Mouse (Mus musculus): ENCODE results near the gene Rps26. TPM values are rescaled to one million over a fixed set of nuclear protein-coding genes. Genes with fewer than 3 reads are reported as not detected.

The Rps26 gene
- total RNA-seq (2014; rRNA removed), result 1,580 and 1,646 TPM in 2 replicates
- polyA plus RNA-seq (2015; fragmentation: Nextera tagmentation; extraction: Ambion mirVana), result 382 and 398 TPM in 2 replicates

DNA sequence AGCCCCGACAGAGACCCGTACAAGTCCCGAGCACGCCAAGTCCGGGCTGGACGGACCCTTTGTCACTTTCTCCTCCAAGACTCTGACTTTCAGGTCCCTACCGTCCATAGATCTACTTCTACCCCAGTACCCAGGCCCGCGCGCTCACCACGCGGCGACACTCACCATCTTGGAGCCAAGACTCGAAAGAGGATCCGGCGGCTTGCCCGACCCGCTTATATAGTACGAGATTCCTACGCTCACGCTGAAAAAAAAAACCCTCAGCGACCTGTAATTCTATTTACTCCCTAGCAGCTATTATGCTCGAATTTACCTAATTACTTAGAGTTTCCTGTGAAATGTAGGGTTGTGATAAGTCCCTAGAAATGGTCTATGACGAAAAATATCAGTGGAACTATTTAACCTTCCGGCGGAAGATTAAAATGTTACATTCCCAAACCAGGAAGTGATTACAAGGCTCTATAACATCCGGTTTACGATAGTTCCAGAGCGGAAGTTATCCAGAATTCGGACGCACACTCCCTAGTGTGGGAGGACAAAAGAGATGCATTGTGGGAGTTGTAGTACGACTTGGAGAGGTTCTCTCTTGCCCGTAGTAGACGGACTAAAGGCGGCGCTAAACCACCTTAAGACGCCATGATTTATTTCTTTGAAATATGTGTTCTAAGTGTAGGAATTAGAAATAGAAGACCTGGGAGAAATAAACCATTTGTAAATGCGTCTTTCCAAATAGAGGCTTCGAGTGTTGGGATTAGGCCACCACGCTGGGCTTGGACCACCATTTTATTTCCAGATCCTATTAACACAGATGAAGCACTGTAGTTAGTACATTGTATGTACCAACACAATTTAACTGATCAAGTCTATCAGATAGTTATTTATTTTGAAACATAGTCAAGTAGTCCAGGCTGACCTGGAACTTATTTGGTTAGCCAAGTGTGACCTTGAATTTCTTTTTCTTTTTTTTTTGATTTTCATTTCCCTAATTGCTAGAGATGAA is at the start of gene Rps26:
Gene Rps26 (minus strand): TSS at position 437 of the 1,000 bp plus-strand sequence.
- ATAC-seq (ENCODE audit: low FRiP score), result peak; percentile 94
- Histone ChIP-seq H3K9ac (replicated peaks; ENCODE audit: low read length, poor library complexity, severe bottlenecking) (peak within 1 kb of the TSS; percentile 72), H3K4me1 (ENCODE audit: insufficient read depth, low read length) (peaks cover 6% of the 10 kb centered on the region), H3K27me3 (ENCODE audit: insufficient read depth, low read length) (no peaks in the 10 kb centered on the region), H3K4me2 (ENCODE audit: low read depth, low read length, poor library complexity, severe bottlenecking) (peak within 1 kb of the TSS; percentile 76), H3K36me3 (ENCODE audit: insufficient read depth, low read length) (peaks cover 10% of the 10 kb centered on the region), H3K27ac (ENCODE audit: low read depth, low read length) (peak within 1 kb of the TSS; percentile 79), H3K9me3 (ENCODE audit: low read length) (no peaks in the 10 kb centered on the region), H3K4me3 (ENCODE audit: low read depth, low read length) (peak within 1 kb of the TSS; percentile 57)
- WGBS, result under 1% methylated on average over 40 of the region's 40 CpGs
- DNase-seq (ENCODE audit: low spot score), result peak; percentile 100
- TF ChIP-seq CTCF (IDR thresholded peaks at IDR 0.05), result peak; percentile 72

DNA sequence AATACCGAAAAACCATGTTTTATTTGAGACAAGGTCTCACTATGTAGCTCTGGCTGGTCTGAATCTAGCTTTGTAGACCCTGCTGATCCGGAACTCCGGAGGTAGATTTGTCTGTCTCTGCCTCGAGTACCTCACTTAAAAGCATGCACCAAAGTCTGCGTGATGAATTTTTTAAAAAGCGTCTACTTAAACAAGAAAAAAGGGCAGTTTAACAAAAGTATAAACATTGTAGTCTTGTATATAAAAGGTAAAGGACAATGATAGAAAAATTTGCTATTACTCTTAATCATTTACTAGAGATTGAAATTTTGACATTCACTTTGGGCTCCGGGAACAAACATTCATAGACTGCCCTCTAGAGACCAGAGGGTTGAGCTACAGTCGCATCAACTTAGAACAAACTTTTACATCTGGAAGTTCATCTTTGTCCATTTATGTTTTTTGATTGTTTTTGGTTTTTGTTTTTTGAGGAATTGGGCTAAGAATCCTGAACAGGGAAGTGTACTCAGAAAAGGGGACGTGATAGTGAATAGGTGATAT is 48.0 kb upstream of the Rps26 start:
- ATAC-seq (ENCODE audit: low FRiP score) (no peak), DNase-seq (ENCODE audit: low spot score) (peak; percentile 74)
- 2% methylated on average over 9 of the region's 9 CpGs for WGBS
- peak overlapping the region; percentile 58 for H3K4me3 ChIP-seq (ENCODE audit: low read depth, low read length)
- H3K9ac ChIP-seq (replicated peaks; ENCODE audit: low read length, poor library complexity, severe bottlenecking), result no peak overlapping the region; the same call in 1 of the 2 replicates
- H3K36me3 ChIP-seq (ENCODE audit: insufficient read depth, low read length), result peaks cover 12% of the 10 kb centered on the region; the same call in 1 of the 2 replicates
- peak; percentile 75 for TF ChIP-seq CTCF (IDR thresholded peaks at IDR 0.05)
- no peaks in the 10 kb centered on the region for H3K9me3 ChIP-seq (ENCODE audit: low read length)
- peak overlapping the region; percentile 51; the same call in 1 of the 2 replicates for H3K27ac ChIP-seq (ENCODE audit: low read depth, low read length)
- H3K4me1 ChIP-seq (ENCODE audit: insufficient read depth, low read length), result peaks cover 5% of the 10 kb centered on the region; the same call in 1 of the 2 replicates
- H3K4me2 ChIP-seq (ENCODE audit: low read depth, low read length, poor library complexity, severe bottlenecking), result peak overlapping the region; percentile 87
- no peaks in the 10 kb centered on the region for H3K27me3 ChIP-seq (ENCODE audit: insufficient read depth, low read length)

DNA sequence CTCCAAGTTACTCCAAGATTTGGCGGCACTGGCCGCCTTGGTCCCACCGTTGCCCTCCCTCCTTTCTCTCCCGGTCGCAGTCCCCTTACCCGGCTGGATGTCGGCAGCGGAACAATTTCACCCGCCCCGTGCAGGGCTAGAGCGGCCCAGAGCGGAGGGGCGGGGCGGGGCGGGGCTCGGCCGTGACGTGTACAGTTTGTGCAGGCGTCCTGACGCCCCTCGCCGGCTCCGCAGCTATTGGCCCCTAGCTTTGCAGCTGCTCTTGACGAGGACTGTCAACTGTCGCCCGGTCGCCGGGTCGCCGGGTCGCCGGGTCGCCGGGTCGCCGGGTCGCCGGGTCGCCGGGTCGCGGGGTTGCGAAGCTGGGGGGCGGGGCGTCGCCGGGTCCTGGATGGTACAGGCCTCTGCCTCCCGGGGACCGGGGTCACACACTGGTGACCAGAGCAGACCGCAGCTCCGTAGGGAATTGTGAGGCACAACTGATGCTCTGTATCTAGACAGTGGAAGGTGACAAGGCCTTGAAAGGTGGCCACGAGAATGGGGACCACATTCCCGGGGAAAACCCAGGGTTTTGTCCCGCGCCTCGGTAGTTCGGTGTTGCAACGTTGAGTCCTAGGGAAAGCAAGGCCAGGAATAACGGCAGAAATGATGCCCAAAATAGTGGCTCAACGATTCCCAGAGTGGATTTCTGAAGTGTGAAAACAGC is 47.4 kb upstream of the Rps26 start, which contains the start of gene Suox:
Gene Suox (minus strand): TSS at position 311 of the 706 bp plus-strand sequence.
- Histone ChIP-seq H3K9me3 (ENCODE audit: low read length) (no peaks in the 10 kb centered on the region), H3K27me3 (ENCODE audit: insufficient read depth, low read length) (no peaks in the 10 kb centered on the region), H3K4me2 (ENCODE audit: low read depth, low read length, poor library complexity, severe bottlenecking) (peak within 1 kb of the TSS; percentile 87), H3K27ac (ENCODE audit: low read depth, low read length) (peak within 1 kb of the TSS; percentile 51; the same call in 1 of the 2 replicates), H3K4me1 (ENCODE audit: insufficient read depth, low read length) (peaks cover 5% of the 10 kb centered on the region; the same call in 1 of the 2 replicates), H3K36me3 (ENCODE audit: insufficient read depth, low read length) (peaks cover 12% of the 10 kb centered on the region; the same call in 1 of the 2 replicates), H3K4me3 (ENCODE audit: low read depth, low read length) (peak within 1 kb of the TSS; percentile 58), H3K9ac (replicated peaks; ENCODE audit: low read length, poor library complexity, severe bottlenecking) (peak within 1 kb of the TSS; percentile 63)
- ATAC-seq (ENCODE audit: low FRiP score) (peak; percentile 82), DNase-seq (ENCODE audit: low spot score) (peak; percentile 85)
- under 1% methylated on average over 52 of the region's 60 CpGs for WGBS
- TF ChIP-seq CTCF (IDR thresholded peaks at IDR 0.05), result no peak

DNA sequence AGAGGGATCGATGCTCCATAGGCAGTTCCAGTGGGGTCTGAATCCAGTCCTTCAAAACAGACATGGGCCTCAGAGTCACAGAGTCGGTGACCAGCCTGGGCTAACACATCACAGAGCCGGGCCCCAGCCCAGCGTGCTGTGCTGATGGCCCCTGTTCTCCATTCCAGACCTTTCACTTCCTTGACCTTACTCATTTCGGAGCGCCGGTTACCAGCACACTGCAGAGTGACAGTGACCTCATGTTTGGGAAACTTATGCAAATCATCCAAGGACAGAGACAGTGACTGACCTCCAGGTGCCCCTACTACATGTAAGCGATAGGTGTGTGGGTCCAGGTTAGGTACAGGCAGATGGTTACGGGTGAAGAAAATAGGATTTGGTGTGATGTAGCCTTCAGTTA is 44.6 kb upstream of the Rps26 start:
- DNase-seq (ENCODE audit: low spot score) (no peak), ATAC-seq (ENCODE audit: low FRiP score) (no peak)
- peaks cover 12% of the 10 kb centered on the region; the same call in 1 of the 2 replicates for H3K36me3 ChIP-seq (ENCODE audit: insufficient read depth, low read length)
- peaks cover 8% of the 10 kb centered on the region; the same call in 1 of the 2 replicates for H3K4me1 ChIP-seq (ENCODE audit: insufficient read depth, low read length)
- no peaks in the 10 kb centered on the region for H3K9me3 ChIP-seq (ENCODE audit: low read length)
- H3K27ac ChIP-seq (ENCODE audit: low read depth, low read length), result no peak overlapping the region
- no peak for TF ChIP-seq CTCF (IDR thresholded peaks at IDR 0.05)
- H3K4me3 ChIP-seq (ENCODE audit: low read depth, low read length), result no peak overlapping the region
- H3K9ac ChIP-seq (replicated peaks; ENCODE audit: low read length, poor library complexity, severe bottlenecking), result no peak overlapping the region
- no peaks in the 10 kb centered on the region for H3K27me3 ChIP-seq (ENCODE audit: insufficient read depth, low read length)
- 94% methylated on average over 9 of the region's 9 CpGs for WGBS
- no peak overlapping the region for H3K4me2 ChIP-seq (ENCODE audit: low read depth, low read length, poor library complexity, severe bottlenecking)
